Mouse (Mus musculus) small intestine, adult 2 months (tissue): Measurements from ENCODE around the gene Slc12a6.

ENCODE experiments used
- CTCF ChIP-seq: fragments of 200-500 bp; IDR thresholded peaks from 2 replicates; pipeline ENCODE4 v1.5.1; 2012; ENCODE audit warnings: low read depth, mild to moderate bottlenecking, control low read depth, inconsistent platforms, low read length, moderate library complexity, mixed read lengths; ENCODE audit not compliant: insufficient replicate concordance, insufficient read length; ENCODE audit errors: extremely low read depth
- POLR2A ChIP-seq: fragments of 200-500 bp; IDR thresholded peaks from 2 replicates; pipeline ENCODE4 v1.6.1; 2012; ENCODE audit warnings: low read depth, mild to moderate bottlenecking, control low read depth, inconsistent platforms, low read length, moderate library complexity

- no peak for TF ChIP-seq CTCF
- no peak for TF ChIP-seq POLR2A
Measured at GRCm38 (mm10) chr2:112270011-112270410, 4.4 kb downstream of the Slc12a6 start.
